Mouse (Mus musculus): ENCODE data around the gene Ccnd3.
"Not testable (repeated sequence)": the region's sequence is repeated elsewhere in the genome, so short reads cannot be mapped to it uniquely, and the experiment has no call there.

Ccnd3 gene

DNA sequence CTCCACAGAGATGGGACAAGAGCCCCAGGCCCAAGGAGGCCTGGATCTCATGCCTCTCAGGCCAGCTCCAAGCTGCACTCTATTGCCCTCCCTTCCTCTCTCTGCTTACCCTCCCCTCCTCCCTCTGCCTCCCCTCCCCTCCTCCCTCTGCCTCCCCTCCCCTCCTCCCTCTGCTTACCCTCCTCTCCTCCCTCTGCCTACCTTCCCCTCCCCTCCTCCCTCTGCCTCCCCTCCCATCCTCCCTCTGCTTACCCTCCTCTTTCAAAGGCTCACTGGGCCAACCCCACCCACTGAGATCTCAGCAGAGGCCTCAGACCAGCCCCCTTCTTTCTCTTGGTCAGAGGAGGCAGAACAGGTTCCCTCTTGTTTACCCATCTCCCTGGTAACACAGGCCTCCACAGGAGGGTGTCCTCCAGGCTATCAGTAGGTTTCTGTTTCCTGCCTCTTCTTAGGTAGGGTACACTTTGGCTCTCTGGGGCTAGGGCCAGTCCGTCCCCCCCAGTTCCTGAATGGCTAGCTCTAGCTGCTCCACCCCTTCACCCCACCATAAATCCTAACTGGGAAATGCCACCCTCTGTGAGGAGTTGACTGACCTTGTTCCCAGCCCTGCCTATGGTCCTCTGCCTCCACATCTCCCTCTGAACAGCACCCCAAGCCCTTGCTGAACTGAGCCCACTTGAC, 20.5 kb upstream of the Ccnd3 start:
- DNase-seq = no peak

GRCm38 (mm10) chr17:47484993-47485392, 19.9 kb upstream of the Ccnd3 start:
- DNase-seq = no peak

- DNase-seq = no peak
Measured at GRCm38 (mm10) chr17:47485791-47486190, 19.1 kb upstream of the Ccnd3 start.

GRCm38 (mm10) chr17:47490791-47491190, 14.1 kb upstream of the Ccnd3 start:
- no peak for DNase-seq

GRCm38 (mm10) chr17:47492731-47493130, 12.1 kb upstream of the Ccnd3 start:
- no peak for DNase-seq

DNA sequence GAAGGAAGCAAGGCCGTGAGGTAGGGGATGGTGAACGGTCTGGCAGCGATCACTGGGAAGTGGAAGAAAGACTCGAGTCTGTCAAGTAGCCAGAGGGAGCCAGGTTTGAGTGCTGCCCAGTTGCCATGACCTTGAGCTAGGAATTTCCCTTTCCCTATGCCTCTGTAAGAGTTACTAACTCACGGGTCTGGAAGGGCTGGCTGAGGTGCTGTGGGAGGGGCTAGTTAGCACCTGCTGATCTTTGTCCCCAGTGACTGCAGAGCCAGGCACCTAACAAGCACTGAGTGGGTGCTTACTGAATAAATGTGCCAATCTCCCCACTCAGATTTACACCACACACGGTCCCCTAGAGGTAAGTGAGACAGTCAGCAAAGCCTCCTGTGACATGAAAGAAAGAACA, 11.2 kb upstream of the Ccnd3 start:
- no peak for DNase-seq

- no peak for DNase-seq
Measured at GRCm38 (mm10) chr17:47494132-47494531, 10.7 kb upstream of the Ccnd3 start.

DNA sequence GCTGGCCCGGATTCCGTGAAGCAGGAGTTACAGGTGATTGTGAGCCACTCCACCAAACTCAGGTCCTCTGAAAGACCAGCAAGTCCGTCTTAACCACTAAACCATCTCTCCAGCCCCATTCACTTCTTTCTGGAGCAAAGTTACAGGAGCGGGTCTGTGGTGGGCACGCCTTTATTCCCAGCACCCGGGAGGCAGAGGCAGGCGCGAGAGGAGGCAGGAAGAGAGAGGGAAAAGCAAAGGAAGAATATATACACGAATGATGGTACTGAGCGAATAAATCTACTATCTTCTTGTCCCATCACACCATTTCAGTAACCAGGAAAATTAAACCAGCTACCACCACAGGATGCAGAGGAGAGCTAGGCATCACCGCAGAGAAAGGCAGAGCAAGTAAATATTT, 3.3 kb upstream of the Ccnd3 start:
- no peak for DNase-seq

DNA sequence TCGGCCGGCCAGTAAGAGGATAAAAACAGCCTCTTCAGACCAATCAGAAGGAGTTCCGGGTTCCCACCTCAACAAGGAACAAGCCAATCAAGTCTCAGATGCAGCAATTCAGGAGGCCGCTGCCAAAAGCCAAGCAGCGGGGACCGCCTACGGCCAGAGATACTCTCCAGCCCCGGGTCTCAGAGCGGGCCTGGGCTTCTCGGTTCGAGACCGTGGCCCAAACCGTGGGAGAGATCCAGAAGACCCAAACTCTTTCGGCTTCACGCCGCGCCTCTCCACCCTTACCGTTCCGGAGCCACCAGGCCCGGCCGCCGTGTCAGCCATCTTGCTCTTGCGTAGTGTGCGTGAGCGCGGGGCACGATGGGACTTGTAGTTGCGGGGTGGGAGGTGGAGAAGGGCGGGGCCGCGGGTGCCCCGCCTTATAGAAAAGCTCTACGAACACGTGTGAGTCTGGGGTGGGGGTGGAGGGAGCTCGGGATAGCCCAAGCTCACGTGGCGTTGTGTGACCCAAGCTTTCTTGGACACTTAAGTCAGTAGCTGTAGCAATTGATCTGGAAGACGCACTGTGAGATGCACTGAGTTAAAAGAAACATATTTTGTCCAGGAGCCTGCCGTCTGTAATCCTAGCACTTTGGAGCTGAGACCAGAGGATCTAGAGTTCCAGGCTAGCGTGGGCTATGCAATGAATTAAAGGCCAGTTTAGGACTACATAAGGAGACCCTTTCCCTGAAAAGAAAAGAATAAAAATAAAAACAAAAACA, 2.7 kb upstream of the Ccnd3 start, which contains the start of gene Taf8:
TSS of gene Taf8 (minus strand) at position 347 of the 761 bp plus-strand sequence.
- peak; percentile 95 for DNase-seq

GRCm38 (mm10) chr17:47502707-47503045, 2.2 kb upstream of the Ccnd3 start:
- not testable (repeated sequence) for DNase-seq

DNA sequence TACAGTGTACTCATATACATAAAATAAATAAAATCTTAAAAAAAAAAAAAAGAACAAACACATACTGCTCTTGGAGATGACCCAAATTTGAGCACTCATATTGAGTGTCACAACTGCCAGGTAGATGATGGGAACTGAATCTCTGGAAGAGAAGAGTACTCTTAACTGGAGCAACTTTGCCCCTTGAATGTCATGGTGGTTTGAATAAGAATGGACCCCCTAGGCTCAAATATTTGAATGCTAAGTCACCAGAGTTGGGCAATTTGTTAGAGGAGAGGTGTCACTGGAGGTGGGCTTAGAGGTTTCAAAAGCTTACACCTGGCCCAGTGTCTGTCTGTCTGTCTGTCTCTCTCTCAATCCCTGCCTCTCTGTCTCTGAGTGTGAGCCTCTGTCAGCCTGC, 1.2 kb upstream of the Ccnd3 start:
- DNase-seq = no peak

GRCm38 (mm10) chr17:47504228-47504627, 623 bp upstream of the Ccnd3 start:
- no peak for DNase-seq

DNA sequence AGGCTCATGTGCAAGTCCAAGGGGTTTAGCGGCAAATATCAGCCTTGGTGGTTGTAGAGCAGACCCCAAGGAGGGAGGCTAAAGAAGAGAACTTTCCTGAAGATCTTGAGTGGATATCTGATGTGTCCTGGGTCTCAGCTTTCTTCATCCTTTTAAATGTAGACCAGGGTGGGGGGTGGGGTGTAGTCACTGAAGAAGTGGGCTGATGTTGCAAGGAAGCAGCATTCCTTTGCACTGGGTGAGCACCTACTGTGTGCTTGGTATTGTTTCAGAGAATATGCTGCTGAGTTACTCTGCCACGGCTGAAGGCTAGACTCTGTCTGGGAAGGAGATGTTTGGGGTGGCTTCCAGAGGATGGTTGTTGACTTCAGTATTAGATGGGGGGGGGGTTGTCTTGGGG, 715 bp downstream of the Ccnd3 start:
- no peak for DNase-seq

DNA sequence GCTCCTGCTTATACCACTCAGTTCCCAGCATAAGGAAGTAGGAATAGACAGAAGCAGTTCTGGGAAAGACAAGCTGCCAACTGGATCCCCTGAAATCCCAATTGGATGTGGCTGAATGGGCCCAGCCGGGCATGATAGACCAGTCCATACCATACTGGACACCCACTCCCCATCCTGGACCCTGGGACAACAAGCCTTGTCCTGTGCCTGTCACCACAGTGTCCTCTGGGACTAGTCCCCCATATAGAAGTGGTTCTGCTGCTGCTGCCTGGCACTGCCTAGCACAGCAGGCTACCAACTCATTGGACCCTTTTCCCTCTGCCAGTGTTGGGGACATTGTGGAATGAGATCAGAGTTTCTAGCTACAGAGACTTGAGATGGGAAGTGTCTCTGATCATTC, 1.2 kb downstream of the Ccnd3 start:
- no peak for DNase-seq

GRCm38 (mm10) chr17:47506697-47507096, 1.8 kb downstream of the Ccnd3 start:
- no peak for DNase-seq

DNA sequence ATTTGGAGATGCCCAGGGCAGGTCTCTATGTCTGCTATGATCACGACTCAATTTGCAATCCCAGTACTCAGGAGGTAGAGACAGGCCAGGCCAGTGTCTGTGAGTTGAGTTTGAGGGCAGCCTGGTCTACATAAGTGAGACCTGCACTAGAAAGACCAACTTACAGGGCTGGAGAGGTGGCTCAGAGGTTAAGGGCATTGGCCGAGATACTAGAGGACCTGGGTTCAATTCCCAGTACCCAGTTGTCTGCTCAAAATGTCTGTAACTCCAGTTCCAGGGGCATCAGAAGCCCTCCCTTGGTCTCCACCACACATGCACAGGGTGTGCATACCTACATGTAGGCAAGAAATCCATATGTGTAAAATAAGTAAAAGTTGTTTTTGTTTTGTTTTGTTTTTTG, 2.7 kb downstream of the Ccnd3 start:
- no peak for DNase-seq

DNA sequence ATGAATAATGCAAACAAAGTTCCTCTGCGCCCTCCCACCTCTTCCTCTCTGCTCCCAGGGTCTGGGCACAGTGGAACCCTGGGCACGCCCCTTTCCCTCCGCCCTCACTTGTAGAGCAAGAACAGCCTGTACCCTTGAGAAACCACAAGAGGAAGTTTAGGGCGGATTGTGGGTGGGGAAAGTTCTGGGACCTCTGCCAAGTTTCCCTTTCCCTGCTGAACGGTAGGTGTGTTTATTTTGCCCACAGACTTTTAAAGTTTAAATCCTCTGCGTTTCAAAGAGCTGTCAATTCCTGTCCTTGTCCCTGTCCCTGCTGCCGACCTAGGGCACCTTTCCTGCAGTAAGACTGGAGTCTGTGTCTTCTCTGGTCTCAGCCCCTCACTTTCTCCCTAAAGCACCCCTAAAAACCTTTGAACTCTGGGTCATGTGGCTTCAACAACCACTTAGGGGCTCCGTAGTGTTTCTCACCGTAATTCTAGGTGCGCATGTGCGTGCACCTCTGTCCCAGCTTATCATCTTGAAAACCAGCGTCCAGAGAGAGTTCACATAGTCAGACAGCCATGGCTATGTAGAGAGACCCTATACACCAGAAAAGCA, 3.3 kb downstream of the Ccnd3 start:
- DNase-seq = peak; percentile 78

- DNase-seq = no peak
Measured at GRCm38 (mm10) chr17:47509031-47509705, 4.3 kb downstream of the Ccnd3 start.

DNA sequence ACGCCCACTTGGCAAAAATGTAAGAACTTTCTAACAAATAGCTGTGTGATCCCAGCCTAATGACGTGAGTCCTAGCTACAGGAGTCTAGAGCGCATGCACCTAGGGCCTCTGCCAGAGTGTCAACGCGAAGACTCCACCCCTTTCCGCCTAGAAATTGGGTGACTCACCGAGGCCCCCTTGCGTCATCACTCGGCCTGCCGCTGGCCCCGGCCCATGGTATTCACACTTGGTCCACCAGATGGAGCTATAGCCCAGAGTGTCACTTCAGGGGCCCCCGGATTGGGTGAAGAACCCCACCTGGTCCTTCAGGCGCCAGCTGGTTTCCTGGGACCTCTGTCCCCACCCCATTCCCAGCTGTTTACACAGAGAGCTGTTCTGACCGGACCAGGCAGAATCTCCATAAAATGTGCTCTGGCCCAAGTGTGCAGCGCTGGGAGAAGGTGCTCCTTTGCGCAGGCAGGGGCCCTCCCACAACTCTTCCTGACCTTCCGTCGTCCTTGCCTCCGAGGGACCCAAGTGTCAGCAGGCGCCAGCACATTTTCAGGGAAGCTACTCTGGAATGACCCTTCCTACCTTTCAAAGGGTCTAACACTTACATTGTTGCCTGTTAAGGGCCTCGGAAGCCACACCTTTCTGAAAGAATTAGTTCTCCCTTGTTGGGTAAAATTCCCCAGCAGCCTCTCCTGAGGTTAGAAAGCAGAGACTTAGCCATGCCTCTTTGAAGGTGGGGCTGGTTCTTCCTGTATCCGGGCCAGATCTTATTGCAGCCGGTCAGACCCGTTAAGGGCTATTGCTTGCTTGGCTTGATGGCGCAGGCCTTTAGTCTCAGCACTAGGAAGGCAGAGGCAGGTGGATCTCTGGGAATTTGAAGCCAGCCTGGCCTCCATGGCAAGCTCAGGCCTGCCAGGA, 6.5 kb downstream of the Ccnd3 start:
- DNase-seq = peak; percentile 92

GRCm38 (mm10) chr17:47512956-47513775, 8.3 kb downstream of the Ccnd3 start:
- no peak for DNase-seq

GRCm38 (mm10) chr17:47515180-47515844, 10.5 kb downstream of the Ccnd3 start:
- no peak for DNase-seq

Measured in right cerebral cortex, postnatal 25 days (tissue).